Mouse (Mus musculus) fibroblast of lung, adult 2 months (primary cell): ENCODE results near the gene Gp1ba.

ENCODE experiments used
- DNase-seq: peaks from one replicate; pipeline ENCODE4 v3.0.0-alpha.2; 2011; ENCODE audit warnings: low read depth

Gp1ba gene

DNA sequence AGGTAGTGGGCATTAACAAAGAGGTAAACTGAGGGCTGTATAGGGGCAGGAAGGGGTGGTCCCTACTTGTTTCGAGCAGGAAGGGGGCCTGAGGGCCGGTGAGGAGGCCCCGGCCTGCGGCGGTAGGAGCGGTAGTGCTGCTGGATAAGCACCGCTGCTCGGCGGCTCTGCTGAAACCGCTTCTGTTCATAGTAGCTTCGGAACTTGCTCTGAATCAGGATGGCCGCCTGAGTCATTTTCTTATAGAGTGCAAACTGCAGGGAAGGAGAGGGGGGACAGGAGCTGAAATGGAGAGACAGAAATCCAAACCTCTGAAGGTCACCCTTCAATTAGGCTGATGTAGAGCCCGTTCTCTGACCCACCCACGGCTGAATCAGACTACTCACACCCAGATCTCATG is 31.6 kb downstream of the Gp1ba start:
- no peak for DNase-seq

DNA sequence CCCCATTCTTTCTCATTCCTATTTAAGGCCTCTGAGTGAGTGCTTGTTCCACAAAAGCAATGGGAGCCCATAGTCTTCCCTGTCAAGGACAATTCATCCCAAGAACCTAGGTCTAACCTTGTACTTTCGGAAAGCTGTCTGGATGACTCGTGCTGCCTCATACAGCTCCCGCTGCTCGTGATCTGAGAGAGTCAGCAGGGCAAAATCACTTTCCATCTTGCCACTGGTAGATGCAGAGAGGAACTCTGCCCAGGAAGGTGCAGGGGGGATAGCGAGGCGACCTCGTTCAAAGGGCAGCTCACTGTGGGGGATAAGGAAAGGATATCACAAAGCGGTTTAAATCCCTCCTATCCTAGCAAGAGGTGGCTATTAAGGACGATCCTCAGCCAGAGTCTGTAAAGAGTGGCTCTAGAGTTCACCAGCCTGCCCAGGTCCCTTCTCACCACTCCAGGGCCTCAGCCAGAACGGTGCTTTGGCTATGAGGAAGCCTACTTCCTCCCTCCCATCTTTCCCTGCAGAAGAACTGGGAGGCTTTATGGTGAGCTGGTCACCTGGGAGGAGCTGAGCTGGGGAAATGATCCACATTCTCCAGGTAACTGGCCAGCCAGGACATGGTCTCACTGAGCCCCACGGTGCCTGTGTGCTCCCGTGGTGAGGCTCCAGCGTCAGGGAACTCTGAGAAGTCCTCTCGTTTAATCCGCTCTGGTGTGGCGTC is 32.6 kb downstream of the Gp1ba start:
- no peak for DNase-seq

DNA sequence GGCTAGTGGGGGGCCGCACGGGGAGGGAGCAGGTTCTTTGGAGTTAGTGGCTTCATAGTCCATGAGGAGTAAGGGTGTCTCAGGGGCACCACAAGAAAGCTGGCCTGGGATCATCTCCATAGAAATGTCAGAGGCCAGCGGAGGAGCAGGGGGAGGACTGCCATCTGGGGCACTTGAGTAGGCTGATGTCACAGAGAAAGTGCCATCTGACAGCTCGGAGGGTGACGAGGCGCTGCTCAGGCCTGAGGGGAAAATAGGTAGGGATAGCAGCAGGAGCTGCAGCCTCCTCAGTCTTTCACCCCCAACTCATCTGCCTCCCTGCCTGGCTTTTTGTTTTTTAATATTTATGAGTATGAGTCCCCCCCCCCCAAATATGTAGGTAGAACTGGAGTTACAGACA is 35.1 kb downstream of the Gp1ba start:
- DNase-seq, result no peak

DNA sequence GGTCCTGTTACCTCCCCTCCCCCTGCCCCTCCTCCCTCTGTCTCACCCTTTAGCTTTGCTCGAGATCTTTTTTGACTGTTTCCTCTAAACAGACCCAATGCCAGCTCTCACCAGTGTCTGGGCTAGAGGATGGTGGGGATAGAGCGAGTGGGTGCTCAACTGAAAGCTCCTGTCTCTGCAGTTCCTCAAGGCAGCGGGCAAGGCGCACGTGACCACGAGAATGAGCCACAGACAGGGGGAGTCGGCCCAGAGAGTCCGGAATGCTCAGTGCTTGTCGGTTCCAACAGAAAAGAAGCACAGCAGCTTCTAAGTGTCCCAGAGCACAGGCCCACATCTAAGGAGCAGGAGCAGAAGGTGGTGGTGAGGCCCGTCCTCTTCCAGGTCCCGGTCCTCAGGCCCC is 35.6 kb downstream of the Gp1ba start:
- DNase-seq, result no peak

DNA sequence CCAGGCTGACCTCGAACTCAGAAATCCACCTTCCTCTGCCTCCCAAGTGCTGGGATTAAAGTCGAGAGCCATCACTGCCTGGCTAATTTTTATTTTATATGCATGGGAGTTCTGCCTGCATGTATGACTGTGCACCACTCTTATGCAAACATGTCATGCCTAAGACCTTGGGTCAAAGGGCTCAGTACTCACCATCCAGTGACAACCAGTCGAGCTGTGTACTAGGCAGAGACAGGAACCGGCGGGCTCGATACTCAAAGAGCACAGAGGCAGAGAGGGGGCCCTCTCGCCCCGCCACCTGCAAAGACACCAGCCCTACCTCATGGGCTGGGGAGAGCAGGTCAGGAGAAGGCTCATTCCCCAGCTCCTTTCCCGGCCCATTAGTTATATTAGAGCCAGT is 39.2 kb downstream of the Gp1ba start:
- no peak for DNase-seq

DNA sequence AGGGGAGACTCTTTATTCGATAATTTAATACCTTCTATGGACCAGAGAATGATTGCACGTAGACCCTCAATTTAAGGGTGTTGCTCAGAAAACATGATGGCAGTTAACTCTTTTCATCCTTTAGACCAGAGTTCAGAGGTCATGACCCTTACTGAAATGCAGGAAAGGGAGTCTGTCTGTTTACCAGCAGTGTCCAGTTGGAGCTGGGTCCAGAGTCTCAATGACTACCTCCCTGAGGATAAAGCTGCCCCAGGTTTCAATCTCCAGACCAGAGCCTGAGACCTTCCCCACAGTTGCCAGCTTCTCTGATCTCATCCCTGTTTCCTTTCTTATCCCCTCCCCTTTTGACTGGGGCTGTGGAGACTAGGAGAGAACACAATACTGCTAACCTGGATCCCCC is 39.7 kb downstream of the Gp1ba start:
- DNase-seq, result no peak

DNA sequence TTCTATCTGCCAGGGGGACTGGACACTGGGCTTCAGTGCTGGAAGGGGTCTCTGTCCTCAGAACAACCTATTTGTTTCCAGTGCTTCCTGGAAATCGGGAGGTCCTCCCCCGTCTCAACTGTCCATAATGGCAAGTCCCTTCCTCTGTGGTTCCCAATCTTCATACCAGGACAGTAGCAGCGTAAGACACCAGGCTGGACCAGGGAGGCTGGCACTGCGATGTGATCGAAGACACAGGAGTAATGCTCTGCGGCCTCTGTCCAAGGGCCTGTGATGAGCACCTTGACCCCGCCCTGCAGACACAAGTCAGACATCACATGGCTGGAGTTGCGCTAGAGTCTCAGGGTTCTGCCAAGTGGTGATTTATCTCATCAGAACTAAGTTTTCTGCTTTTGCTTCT is 40.4 kb downstream of the Gp1ba start:
- no peak for DNase-seq

DNA sequence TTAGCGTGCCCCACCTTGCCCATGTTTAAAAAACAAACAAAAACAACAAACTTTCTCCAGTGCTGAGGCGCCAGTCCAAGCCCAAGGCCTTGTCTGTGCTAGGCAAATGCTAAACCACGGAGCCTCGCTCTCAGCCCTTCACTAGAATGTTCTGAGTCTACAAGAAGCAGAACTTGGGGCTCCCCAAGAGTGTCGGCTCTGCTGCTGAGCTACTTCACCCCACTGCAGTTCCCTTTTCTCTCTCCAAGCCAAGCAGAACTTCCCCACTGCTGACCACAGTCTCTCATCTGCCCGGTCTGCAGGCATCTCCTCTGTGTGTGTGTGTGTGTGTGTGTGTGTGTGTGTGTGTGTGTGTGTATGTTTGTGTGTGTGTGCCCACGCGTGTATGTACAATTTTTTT is 41.0 kb downstream of the Gp1ba start:
- DNase-seq, result no peak

DNA sequence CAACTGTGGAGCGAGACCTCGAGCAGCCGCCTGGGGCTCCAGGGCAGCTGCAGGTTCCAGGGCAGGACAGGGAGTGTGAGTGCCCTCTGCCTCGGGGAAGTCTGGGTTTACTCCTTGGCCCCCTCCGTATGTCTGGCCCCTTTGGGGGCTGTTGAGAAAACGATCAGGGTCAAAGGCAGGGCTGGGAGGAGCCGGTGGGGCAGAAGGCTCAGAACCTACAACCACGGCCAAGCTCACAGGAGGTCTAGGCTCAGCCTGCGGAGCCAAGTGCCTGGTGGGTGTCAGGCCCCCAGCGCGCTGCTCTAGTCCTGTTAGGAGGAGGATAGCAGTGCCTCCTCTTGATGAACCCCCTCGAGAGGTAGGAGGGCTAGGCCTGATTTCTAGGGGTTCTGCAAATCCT is 42.2 kb downstream of the Gp1ba start:
- DNase-seq, result no peak

DNA sequence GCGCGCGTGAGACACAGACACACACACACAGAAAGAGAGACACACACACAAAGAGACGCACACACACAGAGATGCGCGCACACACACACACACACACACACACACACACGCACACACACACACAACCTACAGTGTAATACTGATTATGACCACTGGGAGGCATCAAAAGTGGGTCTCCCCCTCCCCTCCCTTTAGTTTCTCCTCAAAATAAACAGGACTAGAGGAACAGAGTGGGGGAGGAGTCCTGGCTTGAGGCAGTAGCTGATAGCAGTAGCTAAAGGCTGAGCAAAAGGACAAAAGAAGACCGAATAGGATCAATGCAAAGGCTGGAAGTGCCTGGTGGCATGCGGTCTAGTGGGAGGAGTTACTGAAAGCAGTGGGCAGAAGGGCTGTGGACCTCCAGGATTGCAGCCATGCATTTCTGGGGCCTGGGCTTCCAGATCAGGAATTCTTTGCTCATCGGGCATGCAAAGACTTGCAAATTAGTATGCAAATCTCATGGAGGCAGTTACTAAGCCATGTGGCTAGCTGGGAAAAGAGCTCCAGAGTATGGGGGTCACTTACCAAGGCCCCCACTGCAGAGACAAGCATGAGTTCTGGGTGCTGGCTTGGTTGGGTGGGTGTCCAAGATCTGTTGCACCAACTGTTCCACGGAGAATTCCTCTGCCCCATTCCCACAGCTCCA is 43.1 kb downstream of the Gp1ba start:
- DNase-seq, result no peak

DNA sequence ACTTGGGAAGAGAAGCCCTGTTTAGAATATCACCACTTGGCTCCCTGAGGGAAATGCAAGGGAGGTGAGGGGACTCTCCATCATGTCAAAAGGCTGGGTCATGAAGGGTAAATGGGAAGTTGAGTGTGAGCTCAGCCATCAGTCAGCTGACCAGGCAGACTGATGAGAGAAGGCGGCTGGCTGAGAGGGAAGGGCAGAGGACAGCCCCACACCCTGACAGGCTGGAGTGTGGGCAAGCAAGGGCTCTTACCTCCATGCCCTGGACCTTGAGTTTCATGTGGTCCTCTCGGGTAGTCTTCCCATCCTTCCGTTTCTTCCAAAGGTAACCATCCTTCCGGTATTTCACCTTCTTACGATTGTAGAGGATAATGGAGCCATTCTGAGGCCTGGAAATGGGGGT is 44.7 kb downstream of the Gp1ba start:
- DNase-seq, result no peak

DNA sequence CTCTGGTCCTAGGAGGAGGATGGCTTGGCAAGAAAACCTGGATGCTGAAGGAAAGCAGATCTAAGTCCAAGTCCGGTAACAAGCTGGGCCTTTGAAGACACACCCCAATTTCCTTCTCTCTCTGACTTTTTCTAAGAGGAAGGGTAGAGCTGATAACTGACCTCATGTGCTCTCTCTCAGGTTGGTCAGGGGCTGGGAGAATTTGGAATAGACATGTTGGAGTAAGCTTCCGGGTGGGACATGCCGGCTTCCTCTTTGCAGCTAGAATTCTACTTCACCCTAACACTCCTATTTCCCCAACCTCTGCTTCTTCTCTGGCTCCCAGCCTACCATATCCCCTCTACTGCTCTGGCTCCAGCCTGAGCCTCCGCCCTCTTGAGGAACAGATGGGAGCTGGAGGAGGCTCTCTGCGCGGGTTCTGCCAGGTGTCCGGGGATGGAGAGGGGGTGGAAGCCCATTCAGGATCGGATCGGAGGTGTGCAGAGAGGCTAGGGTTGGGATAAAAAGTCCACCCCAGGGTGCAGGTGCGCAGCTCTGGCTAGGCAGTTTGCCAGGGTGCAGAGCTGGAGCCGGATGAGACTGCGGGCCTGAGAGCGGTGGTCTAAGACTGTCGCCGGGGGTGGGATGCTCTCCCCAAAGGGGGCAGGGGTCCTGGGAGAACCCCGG is 48.1 kb downstream of the Gp1ba start:
- no peak for DNase-seq

DNA sequence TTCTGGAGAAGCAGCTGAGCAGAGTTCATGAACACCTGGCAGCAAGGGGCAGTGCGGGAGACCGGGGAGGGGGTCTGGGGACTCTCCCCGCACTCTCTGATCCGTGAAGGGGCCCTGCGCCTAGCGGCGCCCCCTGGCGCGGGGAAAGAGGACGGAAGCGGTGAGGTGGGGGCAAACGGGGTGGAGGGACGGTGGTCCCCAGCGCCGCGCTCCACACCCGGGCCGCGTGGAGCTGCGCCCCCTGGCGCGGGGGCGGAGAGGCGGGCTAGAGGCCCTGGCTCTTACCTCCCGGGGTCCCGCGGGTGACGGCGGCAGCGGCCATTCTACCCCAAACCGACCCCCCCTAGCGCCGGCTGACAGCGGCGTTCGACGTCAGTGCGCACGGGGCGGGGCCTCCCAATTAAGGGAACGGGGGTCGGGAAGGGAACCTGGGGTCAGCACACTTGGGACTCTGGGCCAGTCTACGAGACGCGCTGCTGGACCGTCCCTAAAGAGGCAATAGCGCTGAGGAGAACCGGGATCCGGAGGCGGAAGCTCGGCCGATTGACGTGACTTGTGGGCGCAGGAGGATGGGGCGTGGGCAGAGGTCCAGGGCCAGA is 48.8 kb downstream of the Gp1ba start, which contains the start of gene Camta2:
Gene Camta2, minus strand, starts transcription at position 505 of the 599 bp plus-strand sequence.
- no peak for DNase-seq

DNA sequence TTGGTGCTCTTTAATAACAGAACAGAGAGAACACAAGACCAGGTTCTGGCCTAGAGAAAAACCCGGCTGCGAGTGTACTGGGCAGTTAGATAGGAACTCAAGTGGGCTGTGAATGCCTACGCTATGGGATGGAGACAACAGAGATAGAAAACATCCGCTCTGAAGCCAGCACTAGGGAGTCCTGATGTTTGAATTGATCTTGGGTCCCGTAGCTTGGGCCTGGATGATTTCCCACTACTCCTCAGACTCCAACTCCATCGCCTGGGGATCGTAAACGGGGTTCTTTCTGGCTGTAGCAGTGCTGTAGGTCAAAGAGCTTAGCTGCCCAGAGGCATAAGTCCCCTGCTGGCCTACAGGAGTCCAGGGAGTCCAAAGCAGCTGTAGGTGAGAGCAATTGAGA is 49.5 kb downstream of the Gp1ba start:
- DNase-seq, result no peak

DNA sequence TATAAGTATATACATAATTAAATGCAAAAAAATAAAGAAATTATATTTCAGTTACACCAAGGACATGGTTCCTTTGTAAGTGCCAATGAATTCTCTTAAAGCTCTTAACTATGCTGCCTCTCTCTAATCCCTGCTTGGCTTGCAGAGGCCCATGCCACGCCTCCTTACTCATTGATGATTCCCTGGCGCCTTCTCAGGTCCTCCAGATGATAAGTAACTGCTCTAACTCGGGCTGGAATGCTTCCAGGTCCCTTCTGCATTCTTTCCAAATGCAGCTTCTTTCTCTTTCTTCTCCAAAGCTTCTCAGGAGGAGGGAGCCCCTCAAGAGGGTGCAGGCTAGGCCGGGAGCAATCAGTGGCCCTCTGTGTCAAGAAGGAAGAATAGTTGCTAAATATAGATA is 50.7 kb downstream of the Gp1ba start:
- no peak for DNase-seq
